Mouse (Mus musculus) CD4-positive, CD25-positive, alpha-beta regulatory T cell, adult 4 months (primary cell): Measurements from ENCODE around the gene Sgca. TPM values are rescaled to one million over a fixed set of nuclear protein-coding genes. Genes with fewer than 3 reads are reported as not detected.

Experiments
- polyA plus RNA-seq, 2 experiments: library from polyadenylated mRNA; unstranded; fragments of 100-300 nt; shearing (Covaris generic); gene quantifications; one replicate each; pipeline ENCODE4 v1.2.1; 2017

Sgca gene
- polyA plus RNA-seq, 2 experiments from 2014 or later = not detected

Other genes with a start within 250 kb of the Sgca start
- gene Cdc34b, start 234.5 kb downstream of the Sgca start, polyA plus RNA-seq = not detected
- not detected for gene Tmem92, start 193.6 kb downstream of the Sgca start, polyA plus RNA-seq
- gene Col1a1, start 40.1 kb downstream of the Sgca start, polyA plus RNA-seq = under 1 TPM in 1 of 2 experiments, not detected in 1; 0.09 TPM
- gene Hils1, start 8.7 kb downstream of the Sgca start, polyA plus RNA-seq = not detected
- 10 to 100 TPM; 18.1 to 21.7 TPM for gene Ppp1r9b, start 14.7 kb upstream of the Sgca start, polyA plus RNA-seq
- gene Samd14, start 33.6 kb upstream of the Sgca start, polyA plus RNA-seq = under 1 TPM; 0.87 to 0.94 TPM
- gene Pdk2, start 65.0 kb upstream of the Sgca start, polyA plus RNA-seq = 10 to 100 TPM in 1 of 2 experiments, 1 to 10 TPM in 1; 8.5 to 13.3 TPM
- under 1 TPM; 0.51 to 0.63 TPM for gene Itga3, start 100.5 kb upstream of the Sgca start, polyA plus RNA-seq
- under 1 TPM in 1 of 2 experiments, not detected in 1; 0.20 TPM for gene Dlx3, start 143.8 kb upstream of the Sgca start, polyA plus RNA-seq
- gene Dlx4, start 169.9 kb upstream of the Sgca start, polyA plus RNA-seq = not detected